Mouse (Mus musculus) kidney, adult 18-20 months (tissue): Measurements from ENCODE around the gene Otub2.

ENCODE experiments used
- DNase-seq: peaks from one replicate; pipeline ENCODE4 v3.0.0; 2021

Otub2 gene

DNA sequence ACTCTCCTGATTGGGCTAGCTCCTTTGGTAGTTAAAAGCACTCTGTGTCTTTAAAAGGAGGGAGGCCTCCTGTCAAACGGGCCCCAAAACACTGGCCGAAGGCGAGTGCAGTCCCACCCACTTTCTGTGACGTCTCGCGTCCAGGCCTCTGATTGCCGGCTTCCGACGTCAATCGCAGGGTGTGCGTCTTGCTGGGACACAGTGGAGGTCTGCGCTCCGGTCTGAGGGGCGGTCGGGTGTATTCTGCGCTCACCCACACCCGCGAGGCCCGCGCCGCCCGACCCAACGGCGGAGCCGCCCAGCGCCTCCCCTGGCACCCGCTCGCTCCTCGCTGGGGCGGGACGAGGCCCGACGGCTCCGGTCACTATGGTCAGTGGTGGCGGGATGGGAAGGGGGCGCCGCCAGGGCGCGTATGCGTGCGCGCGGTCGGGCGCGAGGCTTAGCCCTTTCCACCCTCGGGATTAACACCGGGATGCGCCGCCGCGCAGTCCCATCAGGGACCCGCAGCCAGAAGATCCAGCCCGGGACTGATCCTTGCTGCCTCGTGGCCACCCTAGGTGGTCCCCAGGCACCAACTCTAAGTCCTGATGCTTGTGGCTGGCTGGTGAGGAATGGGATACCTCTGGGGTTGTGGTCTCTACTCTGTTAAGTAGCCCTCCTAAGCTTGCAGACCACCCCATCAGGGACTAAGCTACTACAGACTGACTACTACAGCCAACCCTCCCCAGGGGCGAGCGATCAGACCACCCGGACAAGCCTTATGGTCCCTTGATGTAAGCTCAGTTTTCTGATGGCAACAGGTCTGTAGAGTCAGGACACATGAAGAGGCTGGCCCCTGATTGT, at the start of gene Otub2:
Otub2 (plus strand) TSS at position 178 of the 843 bp plus-strand sequence.
- DNase-seq = peak; percentile 97

DNA sequence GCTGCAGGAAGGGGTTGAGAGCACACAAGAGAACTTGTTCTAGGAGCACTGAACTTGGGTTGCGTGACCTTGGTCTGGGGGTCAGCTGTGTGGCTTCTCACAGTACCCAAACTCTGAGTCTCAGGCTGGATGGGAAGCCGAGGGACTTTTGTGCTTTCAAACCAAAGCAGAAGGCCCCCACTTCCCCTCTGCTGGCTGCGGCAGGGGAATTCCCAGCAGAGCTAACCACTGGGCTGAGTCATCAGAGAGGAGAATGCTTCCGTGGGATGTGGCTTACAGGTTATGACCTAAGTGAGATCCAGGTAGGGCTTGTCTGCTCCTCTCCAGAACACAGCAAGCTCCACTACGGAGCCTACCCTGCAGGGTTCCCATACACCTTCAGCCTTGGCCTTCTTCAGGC, 47.3 kb upstream of the Otub2 start:
- no peak for DNase-seq

DNA sequence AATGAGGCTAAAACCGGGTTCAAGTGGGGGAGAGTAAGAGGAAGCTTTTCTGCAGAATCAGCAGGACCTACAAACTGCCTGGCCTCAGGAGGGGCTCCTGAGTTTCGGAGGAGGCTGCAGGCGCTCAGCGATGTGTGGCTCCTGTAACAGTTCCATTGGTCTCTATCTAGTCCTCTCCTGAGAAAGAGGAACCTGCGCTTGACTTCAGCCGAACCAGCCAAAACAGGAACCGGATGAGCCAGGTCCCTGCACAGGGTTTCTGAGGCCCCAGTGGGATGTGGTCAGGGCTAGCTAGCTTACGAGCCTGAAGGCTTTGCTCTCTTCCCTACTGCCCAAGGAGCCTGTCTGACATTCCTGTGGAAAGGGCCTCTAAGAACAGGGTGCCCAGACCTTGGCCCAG, 45.0 kb upstream of the Otub2 start:
- DNase-seq = no peak

DNA sequence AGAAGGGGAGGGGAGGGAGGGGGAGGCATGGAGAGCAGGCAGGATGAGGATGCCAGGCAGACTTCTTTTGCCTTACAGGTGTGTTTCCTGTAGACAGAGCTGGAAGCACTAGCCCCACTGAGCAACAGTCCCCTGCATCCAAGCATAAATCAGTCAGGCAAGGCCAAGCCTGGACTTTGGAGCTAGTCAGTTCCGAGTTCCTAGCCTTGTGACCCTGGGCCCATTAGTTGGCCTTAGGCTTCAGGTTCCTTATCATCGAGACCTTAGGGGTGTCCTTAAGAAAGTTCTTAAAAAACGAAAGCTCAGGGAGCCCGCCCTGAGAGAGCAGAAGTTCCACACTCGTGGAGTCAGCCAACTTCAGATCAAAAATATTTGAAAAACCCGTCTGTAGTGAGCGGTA, 43.5 kb upstream of the Otub2 start:
- peak; percentile 14 for DNase-seq

DNA sequence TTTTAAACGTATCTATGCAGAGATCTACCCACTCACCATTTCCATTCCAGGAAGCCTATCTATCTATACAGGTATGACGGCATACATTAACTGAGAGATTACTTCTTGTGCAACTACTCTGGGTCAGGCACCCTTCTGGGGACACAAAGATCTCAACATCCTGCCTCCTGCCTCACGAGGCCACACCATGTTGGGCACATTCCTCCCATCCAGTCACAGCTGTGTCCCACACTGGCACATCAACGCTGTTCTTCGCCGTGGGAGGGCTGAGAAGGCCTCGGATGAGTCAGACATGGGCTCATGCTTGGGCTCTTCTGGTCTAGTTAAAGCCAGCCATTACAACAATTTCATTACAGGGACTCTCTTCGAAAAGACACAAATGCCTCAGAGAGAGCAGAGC, 41.5 kb upstream of the Otub2 start:
- DNase-seq = no peak

DNA sequence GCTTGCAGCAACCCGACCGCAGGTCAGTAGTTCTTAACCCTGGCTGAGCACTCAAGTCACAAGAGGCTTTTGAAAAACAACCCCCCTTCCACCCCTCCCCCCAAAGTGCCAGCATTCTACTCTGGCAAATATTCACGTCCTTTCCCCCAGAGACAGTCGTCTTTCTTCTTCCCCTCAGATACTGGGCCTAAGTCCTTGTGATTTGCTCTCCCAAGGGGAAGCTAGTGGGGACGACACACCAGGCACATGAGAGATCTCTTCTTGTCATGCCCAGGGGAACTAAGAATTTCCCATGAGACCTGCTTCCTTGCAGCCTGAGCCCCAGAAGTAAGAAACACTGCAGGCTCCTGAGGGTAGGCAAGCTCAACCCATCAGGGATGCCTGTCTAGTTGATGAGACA, 41.1 kb upstream of the Otub2 start:
- DNase-seq = no peak

DNA sequence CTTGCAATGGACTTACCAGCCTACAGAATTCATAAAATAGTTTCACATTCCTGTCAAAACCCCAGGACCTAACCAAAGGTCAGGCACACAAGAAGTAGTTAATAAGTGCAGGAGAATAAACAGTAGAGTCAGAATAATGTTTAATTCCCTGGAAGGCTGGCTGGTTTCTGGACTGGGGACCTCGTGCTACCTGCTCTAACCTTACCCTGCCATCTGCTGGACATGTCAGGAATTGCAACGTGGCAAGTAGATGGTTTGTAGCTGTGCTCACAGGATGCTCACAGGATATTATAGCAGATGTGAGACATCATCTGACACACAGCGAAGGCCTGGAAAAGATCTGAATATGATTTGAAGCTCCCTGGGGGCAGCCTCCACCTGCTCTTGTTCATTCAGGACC, 40.0 kb upstream of the Otub2 start:
- peak; percentile 86 for DNase-seq

DNA sequence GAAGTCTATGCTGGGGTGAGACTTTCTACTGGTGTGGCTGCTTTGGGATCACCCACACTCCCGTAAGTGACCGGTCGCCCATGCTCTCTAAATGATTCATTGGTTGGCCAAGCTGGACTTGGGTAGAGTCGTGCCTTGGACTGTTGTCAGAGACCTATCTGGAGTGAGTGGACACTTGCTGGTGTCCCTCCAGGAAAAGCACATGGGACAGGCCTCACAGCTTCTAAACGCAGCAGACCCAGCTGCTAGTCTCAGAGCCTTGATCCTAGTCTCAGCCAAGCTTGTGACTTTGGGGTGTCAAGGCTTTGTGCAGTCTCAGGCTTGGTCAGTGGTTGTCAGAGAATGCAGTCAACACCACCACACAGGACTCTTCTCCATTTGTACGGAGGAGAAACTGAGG, 35.7 kb upstream of the Otub2 start:
- no peak for DNase-seq

DNA sequence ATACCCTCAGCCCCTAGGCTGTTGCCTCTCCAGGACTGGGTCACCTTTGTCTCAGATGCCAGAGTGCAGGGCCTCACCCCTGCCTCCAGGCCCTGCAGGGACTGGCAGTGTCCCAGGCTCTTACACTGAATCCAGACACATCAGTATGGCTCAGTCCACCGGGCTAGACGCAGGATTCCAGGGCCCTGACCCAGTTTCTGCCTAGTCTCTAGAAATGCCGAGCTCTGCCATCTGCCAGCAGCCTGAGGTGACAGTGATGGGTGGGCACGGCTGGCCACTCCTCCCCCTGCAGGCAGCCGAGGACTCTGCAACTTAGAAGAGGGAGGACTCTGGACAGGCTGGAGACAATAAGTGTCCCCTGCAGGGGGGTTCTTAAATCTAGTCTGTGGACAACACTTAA, 34.9 kb upstream of the Otub2 start:
- DNase-seq = peak; percentile 10

DNA sequence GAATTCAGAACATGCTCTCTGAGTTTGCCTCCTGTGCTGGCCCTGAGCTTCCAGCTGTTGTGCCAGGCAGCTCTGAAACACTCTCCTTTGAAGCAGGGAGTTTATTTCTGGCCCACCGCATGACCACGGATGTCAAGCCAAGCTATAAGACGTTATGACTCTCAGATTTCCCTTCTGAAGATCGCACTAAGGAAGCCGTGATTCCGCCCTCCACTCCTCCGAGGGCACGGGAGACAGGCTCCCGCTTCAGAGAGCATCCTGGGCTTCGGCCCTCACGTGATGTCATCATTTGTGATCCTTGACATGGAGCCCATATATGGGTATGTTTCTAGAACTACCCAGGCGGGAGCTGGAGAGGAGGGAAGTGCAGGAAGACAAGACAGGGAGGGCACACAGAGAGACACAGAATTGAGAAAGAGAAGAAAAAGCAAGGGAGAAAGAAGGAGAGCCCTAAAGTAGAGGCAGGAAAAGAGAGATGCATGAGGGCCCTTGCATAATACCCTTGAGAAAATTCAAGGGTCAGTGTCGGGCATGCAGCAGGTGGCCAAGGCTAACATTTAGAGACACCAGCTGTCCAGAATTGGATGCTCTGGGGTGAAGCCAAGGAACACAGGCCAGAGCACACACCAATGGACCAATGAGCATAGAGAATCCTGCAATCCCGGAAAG, 32.6 kb upstream of the Otub2 start, which contains the start of gene Asb2:
Asb2 (minus strand) TSS at position 256 of the 669 bp plus-strand sequence.
- DNase-seq = no peak

DNA sequence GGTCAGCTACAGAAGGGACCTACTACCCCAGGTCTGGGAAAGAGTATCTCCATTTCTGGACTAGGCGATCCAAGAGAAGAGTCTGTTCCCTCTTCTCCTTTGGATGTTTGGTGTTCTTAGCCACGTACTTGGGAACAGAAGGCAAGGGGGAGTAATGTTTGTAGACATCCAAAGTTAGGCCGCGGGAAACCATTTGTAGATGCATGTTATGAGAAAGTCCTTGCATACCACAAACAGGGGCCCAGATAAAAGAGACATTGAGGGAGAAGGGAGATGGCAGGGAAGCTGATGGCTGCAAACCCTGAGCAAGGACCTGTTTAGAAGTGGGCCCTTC, 32.1 kb upstream of the Otub2 start:
- DNase-seq = no peak

DNA sequence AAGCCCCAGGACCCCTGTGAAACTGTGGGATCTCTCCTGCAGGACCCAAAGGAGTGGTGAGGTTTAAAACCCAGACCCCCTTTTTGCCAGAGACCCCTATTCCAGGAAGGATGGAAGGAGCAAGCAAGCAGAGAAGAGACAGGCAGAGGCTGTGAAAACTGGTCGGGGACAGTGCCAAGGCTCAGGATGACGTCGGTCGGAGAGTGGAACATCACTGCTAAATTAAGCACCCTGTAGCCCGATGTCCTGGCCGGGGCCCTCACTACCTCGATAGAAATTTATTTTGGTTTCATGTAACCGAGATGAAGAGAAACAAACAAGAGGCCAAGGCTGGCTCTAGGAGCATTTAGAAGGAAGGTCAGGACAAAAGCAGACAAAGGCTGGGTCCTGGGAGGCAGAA, 30.3 kb upstream of the Otub2 start:
- DNase-seq = no peak

DNA sequence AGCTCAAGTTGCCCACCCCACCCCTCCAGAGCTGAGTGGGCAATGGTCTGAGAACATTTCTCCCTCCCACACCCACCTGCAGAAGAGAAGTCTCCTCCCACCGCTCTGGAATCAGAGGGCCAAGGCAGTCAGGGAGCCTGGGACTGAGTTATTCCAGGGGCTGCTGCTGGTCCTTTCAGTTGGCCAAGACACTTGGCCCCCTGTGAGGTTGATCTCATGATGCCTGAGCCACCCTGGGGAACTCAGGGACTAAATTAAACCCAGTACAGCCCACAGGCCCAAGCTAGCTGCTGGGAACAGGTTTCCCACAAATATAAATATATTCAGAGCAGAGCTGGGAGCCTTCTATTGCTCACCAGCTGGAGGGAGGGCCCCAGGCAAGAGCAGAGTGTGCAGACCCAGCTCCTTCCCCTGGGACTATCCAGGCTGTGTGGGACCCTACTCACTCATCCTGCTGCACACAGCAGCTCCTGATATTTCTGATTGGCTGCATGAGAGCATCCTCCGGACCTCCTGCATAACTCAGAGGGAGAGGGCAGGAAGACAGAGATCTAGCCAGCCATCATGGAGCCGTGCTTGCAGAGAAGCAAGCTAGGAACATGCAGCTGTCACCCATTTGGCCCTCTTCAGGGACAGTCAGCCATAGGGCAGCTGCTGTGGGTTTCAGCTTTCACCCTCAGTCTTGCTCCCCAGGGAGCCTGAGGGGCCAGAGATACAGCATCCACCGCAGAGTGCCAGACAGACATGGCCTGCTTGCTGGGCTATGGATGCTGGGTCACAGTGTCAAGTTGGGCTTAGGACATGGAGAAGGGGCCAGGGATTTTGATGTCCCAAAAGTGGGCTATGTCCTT, 29.3 kb upstream of the Otub2 start:
- no peak for DNase-seq

DNA sequence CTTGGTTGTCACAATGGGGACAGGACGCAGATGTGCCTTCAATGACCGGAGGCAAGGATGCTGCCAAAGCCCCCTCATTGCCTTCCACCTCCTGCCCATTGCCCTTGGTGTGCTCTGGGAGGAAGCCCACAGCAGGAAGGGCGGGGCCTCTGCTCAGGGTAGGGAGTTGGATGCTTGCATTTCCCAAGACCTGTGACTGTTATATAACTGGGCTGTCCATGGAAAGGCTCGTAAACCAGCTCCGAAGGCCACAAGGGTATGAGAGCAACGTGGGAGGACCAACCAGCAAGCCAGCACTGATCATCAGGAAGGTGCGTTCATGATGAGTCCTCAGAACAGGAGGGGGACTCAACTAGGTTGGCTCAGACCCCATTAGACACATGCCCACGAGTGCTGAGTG, 27.7 kb upstream of the Otub2 start:
- no peak for DNase-seq

DNA sequence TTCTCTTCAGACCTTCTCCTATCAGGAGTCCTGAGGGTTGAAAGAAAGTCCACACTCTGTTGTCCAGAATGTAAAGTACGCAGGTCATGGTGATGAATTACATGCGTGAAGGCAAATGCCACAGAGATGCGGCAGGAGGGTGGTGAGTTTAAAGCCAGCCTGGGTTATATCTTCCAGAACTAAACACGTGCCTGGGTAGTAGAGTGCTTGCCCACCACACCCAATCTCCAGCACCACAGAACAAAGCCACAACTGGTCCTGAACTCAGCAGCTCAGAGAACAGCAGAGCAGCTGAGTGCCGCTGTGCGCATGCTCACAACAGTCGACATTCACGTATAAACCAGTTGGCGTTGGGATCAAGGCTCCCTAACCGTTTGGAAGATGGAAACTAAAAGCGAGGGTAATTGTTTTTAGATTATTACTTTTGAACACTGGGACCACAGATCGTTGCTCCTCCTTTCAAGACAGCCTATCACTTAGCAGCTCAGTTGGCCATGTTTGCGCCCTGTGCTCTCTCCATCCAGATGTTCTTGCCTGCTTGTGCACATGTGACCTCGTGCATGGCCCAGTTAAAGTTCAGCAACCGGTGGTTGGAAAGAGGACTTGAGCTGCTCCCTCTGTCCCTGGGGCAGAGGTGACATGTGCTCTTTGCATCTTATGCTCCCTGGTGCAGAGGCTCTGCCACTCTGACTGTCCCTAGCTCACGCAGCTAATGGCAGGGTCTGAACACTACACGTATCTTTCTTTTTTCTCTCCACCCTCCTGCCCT, 26.8 kb upstream of the Otub2 start:
- no peak for DNase-seq

DNA sequence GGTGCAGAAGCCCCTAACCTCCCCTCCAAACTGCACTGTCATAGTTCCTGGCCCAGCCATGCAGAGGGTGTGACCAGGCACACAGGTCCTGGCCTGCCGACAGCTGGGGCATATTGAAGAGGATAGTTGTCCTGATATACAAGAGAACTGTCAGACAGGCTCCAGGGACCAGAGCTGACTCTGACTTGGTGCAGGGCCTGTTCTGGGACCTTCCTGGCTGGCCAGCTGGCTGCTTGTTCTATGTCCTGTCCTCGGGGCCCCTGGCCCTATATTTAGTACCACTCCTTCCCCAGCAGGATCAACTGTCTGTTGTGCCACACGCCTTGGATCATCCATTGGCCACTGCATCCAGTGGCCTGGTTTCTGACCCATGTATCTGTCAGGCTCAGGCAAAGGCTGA, 26.1 kb upstream of the Otub2 start:
- no peak for DNase-seq

DNA sequence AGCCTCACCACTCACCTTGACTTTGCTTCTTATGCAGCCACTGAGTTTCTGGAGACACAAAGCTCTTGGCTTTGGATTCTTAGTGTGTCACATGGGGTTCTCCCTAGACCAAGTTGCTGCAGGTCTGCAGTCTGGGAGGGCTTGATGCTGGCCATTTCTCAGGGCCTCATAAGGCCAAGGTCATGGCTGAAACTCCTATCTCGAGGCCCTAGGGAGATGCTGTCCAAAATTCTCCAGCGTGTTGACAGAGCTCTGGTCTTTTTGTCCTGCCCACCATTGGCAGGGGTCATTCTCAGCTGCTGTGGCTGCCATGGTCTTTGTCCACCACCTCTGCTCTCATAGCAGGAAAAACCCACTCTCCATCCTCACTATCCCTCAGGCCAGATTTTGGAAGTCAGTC, 21.3 kb upstream of the Otub2 start:
- no peak for DNase-seq

DNA sequence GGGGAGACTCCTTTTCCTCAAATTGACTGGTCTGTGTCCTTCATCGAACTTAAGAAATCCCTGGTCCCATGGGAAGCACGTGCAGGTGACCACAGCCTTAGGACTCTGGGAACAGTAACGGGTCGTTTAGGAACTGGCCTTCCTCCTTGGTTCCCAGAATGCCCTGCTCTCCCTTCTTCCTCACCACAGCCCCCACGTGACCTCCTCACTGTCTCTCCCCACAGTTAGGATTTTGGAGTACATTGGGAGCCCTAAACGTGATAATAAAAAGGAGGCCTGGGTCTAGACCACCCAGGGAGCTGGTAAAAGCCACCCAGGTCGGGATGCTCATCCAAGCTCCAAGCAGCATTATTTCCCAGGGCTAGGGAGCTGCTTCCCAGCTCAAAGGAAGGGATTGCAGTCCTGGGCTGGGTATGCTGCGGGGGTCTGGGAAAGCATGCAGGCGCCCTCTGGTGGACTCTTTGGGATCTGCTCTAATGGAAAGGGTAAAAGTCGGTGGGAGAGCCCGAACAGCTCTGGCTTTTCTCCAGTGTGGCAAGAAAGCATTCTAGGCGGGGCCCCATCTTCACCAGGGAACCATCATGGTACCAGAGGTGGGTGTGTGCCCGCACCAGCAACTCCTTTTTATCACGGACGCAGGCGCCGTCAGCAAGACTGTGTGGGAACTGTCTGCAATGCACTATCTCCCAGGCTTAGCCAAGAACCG, 20.7 kb upstream of the Otub2 start:
- peak; percentile 68 for DNase-seq

DNA sequence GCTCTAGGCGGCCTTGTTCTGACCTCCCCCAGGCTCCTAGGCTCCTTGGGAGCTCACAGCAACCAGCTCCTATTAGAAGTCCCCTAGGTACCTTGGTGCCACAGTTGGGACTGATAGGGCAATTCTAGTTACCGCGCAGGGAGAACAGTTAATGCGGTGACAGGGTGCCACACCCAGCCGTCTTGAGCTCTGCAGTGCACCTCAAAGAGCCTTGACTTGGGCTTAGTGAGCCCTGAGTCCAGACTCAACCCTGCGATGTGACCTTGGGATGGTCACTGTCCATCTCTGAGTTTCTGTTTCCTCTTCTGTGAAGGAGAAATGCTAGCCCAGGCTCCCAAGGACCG, 20.2 kb upstream of the Otub2 start:
- DNase-seq = no peak

DNA sequence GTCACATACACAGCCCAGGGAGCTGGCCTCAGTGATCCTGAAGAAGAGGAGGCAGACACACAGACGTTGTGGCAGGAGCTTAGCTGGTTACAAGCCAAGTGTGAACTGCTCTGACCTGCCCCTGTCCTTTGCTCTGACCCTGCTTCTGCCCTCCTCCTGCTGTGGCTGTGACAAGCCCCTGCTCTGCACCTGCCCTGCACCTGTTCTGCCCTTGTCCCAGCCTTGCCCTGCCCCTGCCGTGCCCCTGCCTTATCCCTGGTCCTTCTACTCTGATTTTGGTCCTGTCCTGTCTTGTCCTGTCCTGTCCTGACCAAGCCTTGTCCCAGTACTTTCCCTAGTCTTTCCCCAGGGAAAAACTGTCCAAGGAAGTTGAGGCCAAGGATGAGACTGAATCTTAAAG, 19.7 kb upstream of the Otub2 start:
- DNase-seq = no peak

DNA sequence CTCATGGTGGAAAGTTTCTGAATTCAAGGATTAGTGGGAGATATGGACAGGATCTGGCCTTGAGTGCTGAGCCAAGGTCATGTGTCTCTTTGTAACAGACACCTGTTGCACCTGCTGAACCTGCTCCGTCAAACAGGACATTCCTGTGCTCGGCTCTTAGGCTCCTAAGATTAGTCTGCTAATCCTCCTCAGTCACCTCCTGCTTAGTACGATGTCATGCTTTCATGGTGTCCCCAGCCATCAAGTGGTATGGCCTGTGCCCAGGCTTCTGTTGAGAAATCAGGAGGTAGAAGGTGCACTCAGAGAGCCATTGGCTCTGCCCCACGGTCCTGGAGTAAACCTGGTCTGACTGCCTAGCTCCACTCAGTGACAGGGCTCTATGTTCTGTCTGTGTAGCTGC, 17.6 kb upstream of the Otub2 start:
- no peak for DNase-seq

DNA sequence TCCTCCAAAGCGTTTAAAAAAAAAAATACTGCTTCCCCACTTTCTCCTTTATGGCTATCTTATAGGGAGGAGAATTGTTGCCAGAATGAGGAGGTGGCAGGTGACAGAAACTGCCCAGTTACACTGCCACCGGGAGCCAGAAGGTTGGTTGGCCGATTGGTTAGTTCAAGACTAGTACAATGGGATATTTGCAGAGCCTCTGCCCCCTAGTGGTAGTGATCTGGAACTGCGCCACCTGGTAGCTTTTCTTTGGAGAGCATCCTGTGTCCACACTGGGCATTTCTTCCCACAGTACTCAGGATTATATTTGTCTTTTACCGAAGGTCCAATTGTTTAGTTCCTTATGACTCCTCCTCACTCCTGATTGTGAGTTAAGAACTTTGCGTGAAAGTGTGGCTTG, 16.8 kb upstream of the Otub2 start:
- peak; percentile 64 for DNase-seq
